Mouse (Mus musculus) forebrain, embryonic 10.5 days (tissue): ENCODE results near the gene Tmem116. TPM values are rescaled to one million over a fixed set of nuclear protein-coding genes. Genes with fewer than 3 reads are reported as not detected.

ENCODE experiments used
- DNase-seq: peaks from one replicate; pipeline ENCODE4 v3.0.0-alpha.2; 2017; ENCODE audit warnings: low spot score; ENCODE audit errors: extremely low spot score
- H3K27ac ChIP-seq: fragments of 300-500 bp; sonication (generic); 2 replicates; pipeline ENCODE4 v1.5.1; 2016; ENCODE audit warnings: mild to moderate bottlenecking
- H3K27me3 ChIP-seq: fragments of 300-500 bp; sonication (generic); 2 replicates; pipeline ENCODE4 v1.6.1; 2016; ENCODE audit warnings: mild to moderate bottlenecking; ENCODE audit not compliant: poor library complexity, severe bottlenecking
- H3K36me3 ChIP-seq: fragments of 300-500 bp; sonication (generic); replicated peaks from 2 replicates; pipeline ENCODE4 v1.6.1; 2016; ENCODE audit warnings: mild to moderate bottlenecking, moderate library complexity
- H3K4me1 ChIP-seq: fragments of 300-500 bp; sonication (generic); 2 replicates; pipeline ENCODE4 v1.6.1; 2016
- H3K4me3 ChIP-seq: fragments of 300-500 bp; sonication (generic); 2 replicates; pipeline ENCODE4 v1.5.1; 2016; ENCODE audit warnings: mild to moderate bottlenecking, moderate library complexity
- H3K9me3 ChIP-seq: fragments of 300-500 bp; sonication (generic); 2 replicates; pipeline ENCODE4 v1.6.1; 2016; ENCODE audit warnings: mild to moderate bottlenecking, moderate library complexity
- WGBS: fragments of 180-500 bp; shearing (Covaris S2); methylation state at CpG from one replicate; pipeline ENCODE4 v1.1.7; 2016; 5-methylcytosine and 5-hydroxymethylcytosine counted together
- polyA plus RNA-seq: library from polyadenylated mRNA; unstranded; fragments of >200 nt; fragmentation: Nextera tagmentation; extraction: Ambion mirVana; gene quantifications from 2 replicates; pipeline ENCODE4 v1.2.1, GENCODE M21; 2016

Tmem116 gene
- polyA plus RNA-seq, 1 experiment from 2014 or later = 1.0 TPM

DNA sequence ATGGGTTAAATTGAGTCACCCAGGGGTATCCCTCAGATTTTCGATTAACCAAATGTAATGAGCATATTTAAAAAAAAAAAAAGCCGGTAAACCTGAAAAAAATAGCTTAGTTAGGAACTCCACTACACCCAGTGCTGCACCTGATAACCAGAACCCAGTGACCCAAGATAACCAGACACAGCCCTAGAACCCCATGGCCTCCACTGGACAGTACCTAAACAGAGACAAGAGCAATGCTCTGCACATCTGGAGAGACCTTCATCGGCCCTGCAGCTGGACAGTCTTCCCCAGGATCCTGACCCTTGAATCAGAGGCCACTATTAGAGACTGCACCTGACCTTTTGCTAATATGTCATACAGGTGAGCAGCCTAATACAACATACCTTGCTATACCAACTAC lies 95.4 kb downstream of the Tmem116 start:
- DNase-seq = no peak
- no peaks in the 10 kb centered on the region for H3K27me3 ChIP-seq
- H3K9me3 ChIP-seq = no peaks in the 10 kb centered on the region
- no peaks in the 10 kb centered on the region for H3K36me3 ChIP-seq
- 97% methylated on average over 3 of the region's 3 CpGs for WGBS
- H3K27ac ChIP-seq = no peak overlapping the region
- H3K4me3 ChIP-seq = peak overlapping the region; percentile 100
- peaks cover 34% of the 10 kb centered on the region for H3K4me1 ChIP-seq

DNA sequence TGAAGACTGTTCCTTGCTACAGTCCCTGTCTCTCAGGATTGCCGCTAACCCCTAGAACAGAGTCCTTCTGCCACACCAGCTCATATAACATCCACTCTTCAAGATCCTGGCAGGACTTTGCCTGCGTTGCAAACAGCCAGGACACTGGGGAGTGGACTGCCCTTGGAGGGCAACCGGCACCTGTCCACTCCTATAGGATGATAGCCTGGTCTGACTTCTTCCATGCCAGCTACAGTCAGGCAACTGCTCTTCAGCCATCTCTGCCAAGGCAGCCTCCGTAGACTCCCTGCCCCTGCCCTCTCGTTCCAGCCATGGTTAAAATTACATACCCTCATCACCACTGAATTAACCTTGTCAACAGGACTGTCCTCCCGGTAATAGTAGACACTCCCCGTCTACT lies 97.5 kb downstream of the Tmem116 start:
- Histone ChIP-seq H3K27me3 (no peaks in the 10 kb centered on the region), H3K27ac (no peak overlapping the region), H3K4me3 (no peak overlapping the region), H3K4me1 (peaks cover 14% of the 10 kb centered on the region), H3K36me3 (no peaks in the 10 kb centered on the region), H3K9me3 (no peaks in the 10 kb centered on the region)
- no peak for DNase-seq
- 85% methylated on average over 7 of the region's 7 CpGs for WGBS

- no peak overlapping the region for H3K4me3 ChIP-seq
- H3K27ac ChIP-seq = no peak overlapping the region
- DNase-seq = no peak
- no peaks in the 10 kb centered on the region for H3K27me3 ChIP-seq
- WGBS = 91% methylated on average over 3 of the region's 3 CpGs
- peaks cover 10% of the 10 kb centered on the region for H3K4me1 ChIP-seq
- H3K9me3 ChIP-seq = no peaks in the 10 kb centered on the region
- no peaks in the 10 kb centered on the region for H3K36me3 ChIP-seq
Measured at GRCm38 (mm10) chr5:121562436-121562835, 110.7 kb downstream of the Tmem116 start.

GRCm38 (mm10) chr5:121564468-121564895 lies 112.8 kb downstream of the Tmem116 start:
- Histone ChIP-seq H3K4me1 (peaks cover 10% of the 10 kb centered on the region), H3K36me3 (peaks cover 6% of the 10 kb centered on the region; the same call in 1 of the 2 replicates), H3K27ac (peak overlapping the region; percentile 74), H3K27me3 (no peaks in the 10 kb centered on the region), H3K4me3 (peak overlapping the region; percentile 33), H3K9me3 (no peaks in the 10 kb centered on the region)
- 13% methylated on average over 11 of the region's 11 CpGs for WGBS
- peak; percentile 91 for DNase-seq

DNA sequence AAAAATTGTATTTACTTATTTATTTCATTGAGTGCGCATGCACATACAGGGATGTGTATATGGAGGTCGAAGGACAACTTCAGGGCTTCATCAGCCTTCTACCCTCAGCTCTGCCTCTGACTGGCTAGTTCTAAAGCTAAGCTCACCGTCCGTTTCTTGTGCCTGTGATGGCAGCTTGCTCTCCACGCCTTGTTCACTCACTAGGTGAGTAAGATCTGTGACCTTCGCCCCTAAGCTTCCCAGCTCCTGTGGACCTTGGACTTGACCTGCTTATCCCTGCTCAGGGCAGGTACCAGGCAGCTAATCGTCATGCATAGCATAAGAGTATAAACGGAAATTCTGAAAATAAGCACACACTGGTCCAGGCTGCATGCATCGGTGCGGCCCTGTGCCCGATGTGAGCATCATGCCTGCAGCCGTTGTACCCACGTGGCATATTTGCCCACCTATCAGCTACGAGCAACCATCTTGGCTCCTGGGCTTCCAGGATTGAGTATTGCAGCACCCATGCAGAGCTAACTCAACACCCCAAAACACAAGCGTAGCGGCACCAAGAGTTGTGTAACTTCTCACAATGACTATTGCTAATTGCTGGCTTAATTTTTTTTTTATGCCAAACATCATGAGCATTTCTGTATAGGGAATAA lies 114.5 kb downstream of the Tmem116 start:
- H3K27ac ChIP-seq = no peak overlapping the region
- WGBS = 93% methylated on average over 16 of the region's 16 CpGs
- no peaks in the 10 kb centered on the region for H3K9me3 ChIP-seq
- DNase-seq = no peak
- H3K4me1 ChIP-seq = peaks cover 10% of the 10 kb centered on the region
- peaks cover 21% of the 10 kb centered on the region for H3K36me3 ChIP-seq
- no peak overlapping the region; the same call in 1 of the 2 replicates for H3K4me3 ChIP-seq
- H3K27me3 ChIP-seq = no peaks in the 10 kb centered on the region

DNA sequence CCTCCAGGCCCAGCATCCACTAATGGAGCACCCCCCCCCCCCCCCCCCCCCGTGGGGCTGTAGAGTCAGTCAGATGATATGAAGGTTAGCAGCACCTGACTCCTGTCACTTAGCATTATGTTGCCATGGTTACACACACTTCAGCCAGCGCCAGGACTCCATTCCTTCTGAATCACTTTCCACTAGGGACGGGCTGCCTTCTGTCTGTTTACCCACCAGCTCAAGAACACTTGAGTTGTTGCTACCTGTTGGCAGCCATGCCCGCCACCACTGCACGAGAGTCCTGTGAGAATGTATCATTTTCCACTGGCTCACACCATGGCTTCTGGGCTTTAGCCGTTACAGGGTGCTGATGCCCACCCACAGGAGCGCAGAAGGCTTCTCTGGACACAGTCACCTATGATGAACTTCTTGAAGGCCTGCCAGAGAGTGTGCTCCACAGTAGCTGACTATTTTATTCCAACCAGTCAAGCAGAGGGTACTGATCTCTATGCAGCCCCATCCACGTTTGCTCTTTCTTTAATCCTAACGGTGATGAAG lies 118.3 kb downstream of the Tmem116 start:
- DNase-seq = no peak
- Histone ChIP-seq H3K36me3 (peaks cover 51% of the 10 kb centered on the region), H3K9me3 (no peaks in the 10 kb centered on the region), H3K4me1 (peaks cover 2% of the 10 kb centered on the region; the same call in 1 of the 2 replicates), H3K27me3 (no peaks in the 10 kb centered on the region), H3K4me3 (no peak overlapping the region), H3K27ac (no peak overlapping the region)
- 88% methylated on average over 9 of the region's 9 CpGs for WGBS

DNA sequence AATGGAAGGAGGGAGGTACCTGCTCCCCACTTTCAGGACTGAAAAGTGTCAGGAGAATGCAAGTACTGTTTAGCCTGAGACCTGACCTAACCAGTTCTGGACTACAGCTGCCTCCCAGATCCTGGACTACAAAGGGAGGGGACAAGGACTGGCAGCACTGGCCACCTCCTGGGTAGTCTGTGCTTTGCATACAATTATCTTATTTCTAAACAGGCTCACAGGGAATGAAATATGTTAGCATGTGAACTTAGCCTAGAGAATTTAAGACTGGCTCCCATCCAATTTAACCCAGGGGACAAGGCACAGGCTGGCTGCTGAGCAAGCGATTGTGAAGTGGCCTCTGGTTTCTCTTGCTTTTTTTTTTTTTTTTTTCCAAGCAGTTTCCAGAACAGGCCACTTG lies 119.1 kb downstream of the Tmem116 start:
- H3K36me3 ChIP-seq = peaks cover 56% of the 10 kb centered on the region
- no peaks in the 10 kb centered on the region for H3K27me3 ChIP-seq
- no peak overlapping the region for H3K27ac ChIP-seq
- H3K4me1 ChIP-seq = no peaks in the 10 kb centered on the region
- H3K4me3 ChIP-seq = no peak overlapping the region
- WGBS = 96% methylated on average over 1 of the region's 1 CpGs
- no peaks in the 10 kb centered on the region for H3K9me3 ChIP-seq
- no peak for DNase-seq

Other genes with a start within 250 kb of the Tmem116 start
- 659 and 678 TPM in 2 replicates for gene Rpl6, start 247.4 kb upstream of the Tmem116 start, polyA plus RNA-seq
- gene Hectd4, start 231.7 kb upstream of the Tmem116 start, polyA plus RNA-seq = 3.5 and 5.1 TPM in 2 replicates
- 59.8 and 62.2 TPM in 2 replicates for gene Trafd1, start 66.3 kb upstream of the Tmem116 start, polyA plus RNA-seq
- gene Naa25, start 54.0 kb upstream of the Tmem116 start, polyA plus RNA-seq = 59.9 and 61.5 TPM in 2 replicates
- gene Erp29, start 613 bp downstream of the Tmem116 start, polyA plus RNA-seq = 131 and 140 TPM in 2 replicates
- not detected in 2 replicates for gene Adam1b, start 51.5 kb downstream of the Tmem116 start, polyA plus RNA-seq
- 1.1 TPM in 2 replicates for gene Adam1a, start 93.6 kb downstream of the Tmem116 start, polyA plus RNA-seq
- gene Gm42878, start 93.6 kb downstream of the Tmem116 start, polyA plus RNA-seq = not detected in 2 replicates
- 47.3 and 53.1 TPM in 2 replicates for gene Mapkapk5, start 94.0 kb downstream of the Tmem116 start, polyA plus RNA-seq
- gene Aldh2, start 141.9 kb downstream of the Tmem116 start, polyA plus RNA-seq = 125 TPM in 2 replicates
- gene Acad12, start 167.0 kb downstream of the Tmem116 start, polyA plus RNA-seq = 2.7 and 3.0 TPM in 2 replicates
- 2.0 TPM in 2 replicates for gene Acad10, start 208.6 kb downstream of the Tmem116 start, polyA plus RNA-seq
- 33.9 and 39.7 TPM in 2 replicates for gene Brap, start 208.7 kb downstream of the Tmem116 start, polyA plus RNA-seq